Mouse (Mus musculus) bone marrow macrophage, adult 2 months (primary cell): Measurements from ENCODE around the gene Rae1.

ENCODE experiments used
- CTCF ChIP-seq: IDR thresholded peaks from 2 replicates; pipeline ENCODE4 v1.5.1; 2012; ENCODE audit warnings: low read depth, mild to moderate bottlenecking, low read length, moderate library complexity
- POLR2A ChIP-seq: IDR thresholded peaks from 2 replicates; pipeline ENCODE4 v1.6.1; 2012; ENCODE audit warnings: mild to moderate bottlenecking, low read depth, low read length, borderline replicate concordance

- TF ChIP-seq CTCF (no peak), POLR2A (no peak)
Observed at GRCm38 (mm10) chr2:173052881-173053280, 53.0 kb downstream of the Rae1 start.
